Mouse (Mus musculus): Measurements from ENCODE around the gene Catsperb. TPM values are rescaled to one million over a fixed set of nuclear protein-coding genes. Genes with fewer than 3 reads are reported as not detected.

Catsperb gene
- not detected in 2 replicates for polyA plus RNA-seq (2012; ENCODE audit: low replicate concordance)

GRCm38 (mm10) chr12:101404353-101404752 lies at the start of gene Catsperb:
Gene Catsperb (plus strand): TSS chr12:101404653.

All from leukemia stem cell, adult 10-12 weeks (primary cell).